Mouse (Mus musculus) heart, embryonic 10.5 days (tissue): ENCODE measurements at regions not wholly inside any gene's neighbourhood (a gene's known extent, or its start where the extent isn't known, plus 50 kb on each side); places are given as distances from the start of the nearest gene placed in this dataset.

Source experiments
- DNase-seq: peaks from one replicate; pipeline ENCODE4 v3.0.0-alpha.2; 2017; ENCODE audit warnings: low spot score
- H3K27ac ChIP-seq: fragments of 300-500 bp; sonication (generic); 2 replicates; pipeline ENCODE4 v1.5.1; 2016; ENCODE audit warnings: mild to moderate bottlenecking
- H3K27me3 ChIP-seq: fragments of 300-500 bp; sonication (generic); 2 replicates; pipeline ENCODE4 v1.6.1; 2016; ENCODE audit warnings: mild to moderate bottlenecking; ENCODE audit not compliant: poor library complexity, insufficient read depth, severe bottlenecking
- H3K36me3 ChIP-seq: fragments of 300-500 bp; sonication (generic); 2 replicates; pipeline ENCODE4 v1.6.1; 2016; ENCODE audit warnings: mild to moderate bottlenecking, moderate library complexity
- H3K4me1 ChIP-seq: fragments of 300-500 bp; sonication (generic); 2 replicates; pipeline ENCODE4 v1.6.1; 2016; ENCODE audit warnings: mild to moderate bottlenecking
- H3K4me3 ChIP-seq: fragments of 300-500 bp; sonication (generic); 2 replicates; pipeline ENCODE4 v1.5.1; 2016; ENCODE audit warnings: mild to moderate bottlenecking, moderate library complexity
- H3K9me3 ChIP-seq: fragments of 300-500 bp; sonication (generic); 2 replicates; pipeline ENCODE4 v1.6.1; 2016; ENCODE audit warnings: mild to moderate bottlenecking, moderate library complexity
- WGBS: fragments of 180-500 bp; shearing (Covaris S2); methylation state at CpG from one replicate; pipeline ENCODE4 v1.1.7; 2016; 5-methylcytosine and 5-hydroxymethylcytosine counted together

GRCm38 (mm10) chr17:85932360-85933132 is 212.4 kb downstream of the Srbd1 start:
- Histone ChIP-seq H3K9me3 (no peaks in the 10 kb centered on the region; the same call in 1 of the 2 replicates), H3K27ac (no peak overlapping the region), H3K4me1 (peaks cover 8% of the 10 kb centered on the region; the same call in 1 of the 2 replicates), H3K4me3 (no peak overlapping the region), H3K27me3 (peaks cover 32% of the 10 kb centered on the region), H3K36me3 (no peaks in the 10 kb centered on the region)
- 79% methylated on average over 30 of the region's 30 CpGs for WGBS
- no peak for DNase-seq

GRCm38 (mm10) chr17:85931955-85932354 is 213.0 kb downstream of the Srbd1 start:
- WGBS, result 81% methylated on average over 10 of the region's 10 CpGs
- Histone ChIP-seq H3K9me3 (no peaks in the 10 kb centered on the region), H3K36me3 (no peaks in the 10 kb centered on the region), H3K27ac (no peak overlapping the region), H3K4me3 (no peak overlapping the region), H3K4me1 (peaks cover 8% of the 10 kb centered on the region; the same call in 1 of the 2 replicates), H3K27me3 (peaks cover 38% of the 10 kb centered on the region)
- DNase-seq, result no peak

GRCm38 (mm10) chr17:85930789-85931188 is 214.2 kb downstream of the Srbd1 start:
- Histone ChIP-seq H3K27ac (no peak overlapping the region), H3K4me1 (peaks cover 8% of the 10 kb centered on the region; the same call in 1 of the 2 replicates), H3K27me3 (peaks cover 41% of the 10 kb centered on the region), H3K36me3 (no peaks in the 10 kb centered on the region), H3K4me3 (no peak overlapping the region), H3K9me3 (no peaks in the 10 kb centered on the region)
- WGBS, result 80% methylated on average over 5 of the region's 5 CpGs
- DNase-seq, result no peak

- no peaks in the 10 kb centered on the region for H3K9me3 ChIP-seq
- H3K4me3 ChIP-seq, result no peak overlapping the region
- H3K36me3 ChIP-seq, result no peaks in the 10 kb centered on the region
- peaks cover 8% of the 10 kb centered on the region; the same call in 1 of the 2 replicates for H3K4me1 ChIP-seq
- H3K27me3 ChIP-seq, result peaks cover 42% of the 10 kb centered on the region
- WGBS, result 76% methylated on average over 3 of the region's 3 CpGs
- no peak for DNase-seq
- H3K27ac ChIP-seq, result no peak overlapping the region
Observed at GRCm38 (mm10) chr17:85930331-85930730, 214.6 kb downstream of the Srbd1 start.

GRCm38 (mm10) chr17:85929699-85930286 is 215.2 kb downstream of the Srbd1 start:
- no peaks in the 10 kb centered on the region for H3K9me3 ChIP-seq
- peaks cover 47% of the 10 kb centered on the region for H3K27me3 ChIP-seq
- no peak for DNase-seq
- no peaks in the 10 kb centered on the region for H3K36me3 ChIP-seq
- 81% methylated on average over 12 of the region's 12 CpGs for WGBS
- no peak overlapping the region for H3K4me3 ChIP-seq
- H3K4me1 ChIP-seq, result peaks cover 8% of the 10 kb centered on the region; the same call in 1 of the 2 replicates
- H3K27ac ChIP-seq, result no peak overlapping the region

GRCm38 (mm10) chr17:85928543-85928942 is 216.4 kb downstream of the Srbd1 start:
- Histone ChIP-seq H3K36me3 (no peaks in the 10 kb centered on the region), H3K4me3 (no peak overlapping the region), H3K27me3 (peaks cover 52% of the 10 kb centered on the region), H3K4me1 (peaks cover 8% of the 10 kb centered on the region; the same call in 1 of the 2 replicates), H3K9me3 (no peaks in the 10 kb centered on the region), H3K27ac (no peak overlapping the region)
- WGBS, result 45% methylated on average over 2 of the region's 2 CpGs
- DNase-seq, result no peak

- H3K27me3 ChIP-seq, result peaks cover 55% of the 10 kb centered on the region
- no peaks in the 10 kb centered on the region for H3K9me3 ChIP-seq
- H3K36me3 ChIP-seq, result no peaks in the 10 kb centered on the region
- peaks cover 8% of the 10 kb centered on the region; the same call in 1 of the 2 replicates for H3K4me1 ChIP-seq
- no peak overlapping the region for H3K4me3 ChIP-seq
- 78% methylated on average over 9 of the region's 9 CpGs for WGBS
- no peak overlapping the region for H3K27ac ChIP-seq
- no peak for DNase-seq
Observed at GRCm38 (mm10) chr17:85927261-85927660, 217.7 kb downstream of the Srbd1 start.

- Histone ChIP-seq H3K27ac (no peak overlapping the region), H3K9me3 (no peaks in the 10 kb centered on the region), H3K27me3 (peaks cover 56% of the 10 kb centered on the region), H3K36me3 (no peaks in the 10 kb centered on the region), H3K4me3 (no peak overlapping the region), H3K4me1 (peaks cover 2% of the 10 kb centered on the region; the same call in 1 of the 2 replicates)
- no peak for DNase-seq
- WGBS, result 88% methylated on average over 4 of the region's 4 CpGs
Observed at GRCm38 (mm10) chr17:85926044-85926443, 218.9 kb downstream of the Srbd1 start.

- no peak for DNase-seq
- WGBS, result 55% methylated on average over 8 of the region's 8 CpGs
- no peaks in the 10 kb centered on the region for H3K36me3 ChIP-seq
- no peak overlapping the region for H3K4me3 ChIP-seq
- H3K27me3 ChIP-seq, result peaks cover 75% of the 10 kb centered on the region
- H3K9me3 ChIP-seq, result no peaks in the 10 kb centered on the region
- H3K27ac ChIP-seq, result no peak overlapping the region
- H3K4me1 ChIP-seq, result 0 out of 2 replicates have a peak, but pooled peaks cover 4% of the 10 kb centered on the region
Observed at GRCm38 (mm10) chr17:85921219-85921673, 223.7 kb downstream of the Srbd1 start.

GRCm38 (mm10) chr17:85919868-85920267 is 225.1 kb downstream of the Srbd1 start:
- H3K27ac ChIP-seq, result no peak overlapping the region
- H3K36me3 ChIP-seq, result no peaks in the 10 kb centered on the region
- DNase-seq, result no peak
- peaks cover 75% of the 10 kb centered on the region for H3K27me3 ChIP-seq
- H3K9me3 ChIP-seq, result no peaks in the 10 kb centered on the region
- no peak overlapping the region for H3K4me3 ChIP-seq
- WGBS, result 84% methylated on average over 7 of the region's 7 CpGs
- H3K4me1 ChIP-seq, result 0 out of 2 replicates have a peak, but pooled peaks cover 4% of the 10 kb centered on the region

- 78% methylated on average over 3 of the region's 3 CpGs for WGBS
- peaks cover 53% of the 10 kb centered on the region for H3K27me3 ChIP-seq
- no peak for DNase-seq
Observed at GRCm38 (mm10) chr17:85915870-85916269, 227.8 kb upstream of the Six2 start.

GRCm38 (mm10) chr17:85914062-85914461 is 226.0 kb upstream of the Six2 start:
- Histone ChIP-seq H3K36me3 (no peaks in the 10 kb centered on the region), H3K27me3 (peaks cover 36% of the 10 kb centered on the region), H3K9me3 (no peaks in the 10 kb centered on the region), H3K27ac (no peak overlapping the region), H3K4me3 (no peak overlapping the region), H3K4me1 (peaks cover 6% of the 10 kb centered on the region; the same call in 1 of the 2 replicates)
- DNase-seq, result no peak
- 65% methylated on average over 6 of the region's 6 CpGs for WGBS

More at GRCm38 (mm10) chr17:85915870-85916269, 227.8 kb upstream of the Six2 start:
- H3K36me3 ChIP-seq, result no peaks in the 10 kb centered on the region
- H3K9me3 ChIP-seq, result no peaks in the 10 kb centered on the region
- H3K4me1 ChIP-seq, result peaks cover 9% of the 10 kb centered on the region; the same call in 1 of the 2 replicates
- H3K27ac ChIP-seq, result no peak overlapping the region
- H3K4me3 ChIP-seq, result no peak overlapping the region

GRCm38 (mm10) chr17:85908709-85909108 is 220.6 kb upstream of the Six2 start:
- 84% methylated on average over 3 of the region's 3 CpGs for WGBS
- Histone ChIP-seq H3K27ac (no peak overlapping the region), H3K4me1 (peaks cover 6% of the 10 kb centered on the region; the same call in 1 of the 2 replicates)

More at GRCm38 (mm10) chr17:85908709-85909108, 220.6 kb upstream of the Six2 start:
- no peak for DNase-seq
- H3K4me3 ChIP-seq, result no peak overlapping the region
- no peaks in the 10 kb centered on the region for H3K36me3 ChIP-seq
- peaks cover 11% of the 10 kb centered on the region for H3K27me3 ChIP-seq
- no peaks in the 10 kb centered on the region for H3K9me3 ChIP-seq
